Mouse (Mus musculus): ENCODE results near the gene Aatk.

DNA sequence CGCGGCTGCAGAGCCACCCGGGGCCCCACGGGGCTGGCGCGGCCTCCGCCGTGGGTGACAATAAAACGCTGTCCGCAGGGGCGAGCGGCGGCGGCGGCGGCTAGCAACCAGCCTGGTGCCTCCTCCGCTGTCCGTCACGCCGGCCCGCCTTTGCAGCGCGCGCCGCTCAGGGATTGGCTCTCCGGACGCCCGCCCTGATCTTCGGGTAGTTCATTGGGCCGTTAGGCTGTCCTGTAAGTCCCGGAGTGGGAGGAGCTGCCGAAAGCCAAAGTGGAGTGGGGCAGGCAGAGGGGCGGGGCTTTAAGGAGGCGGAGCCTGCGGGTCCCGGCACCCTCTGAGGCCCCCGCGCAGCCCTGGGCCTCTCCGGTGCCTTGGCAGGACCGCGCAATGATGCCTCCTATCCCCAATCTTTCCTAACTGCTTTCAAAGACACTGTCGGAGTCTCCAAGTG, 39.8 kb upstream of the Aatk start, which contains the start of gene Cep131:
- no peak for TF ChIP-seq MAFK (IDR thresholded peaks at IDR 0.05; ENCODE audit: insufficient read depth, low read depth, low read length)
- TF ChIP-seq HCFC1 (IDR thresholded peaks at IDR 0.05; ENCODE audit: borderline replicate concordance, insufficient read depth, low read length), result no peak
- no peak for TF ChIP-seq ZNF384 (IDR thresholded peaks at IDR 0.05; ENCODE audit: low read depth, low read length)
- peak; percentile 86 for TF ChIP-seq CHD2 (IDR thresholded peaks at IDR 0.05; ENCODE audit: low read depth, low read length)
- TF ChIP-seq ZC3H11A (IDR thresholded peaks at IDR 0.05; ENCODE audit: borderline replicate concordance, low read depth, low read length), result no peak

Measured in ES-E14 (cell line).